Mouse (Mus musculus) heart, postnatal 25 days (tissue): ENCODE results near the gene Anks6. TPM values are rescaled to one million over a fixed set of nuclear protein-coding genes. Genes with fewer than 3 reads are reported as not detected.
A peak's percentile ranks its signal among the peaks of the same experiment; 100 is the strongest.
"Not testable (repeated sequence)": the region's sequence is repeated elsewhere in the genome, so short reads cannot be mapped to it uniquely, and the experiment has no call there.

Experiments
- DNase-seq: peaks from one replicate; pipeline ENCODE4 v3.0.0; 2022; ENCODE audit warnings: low spot score
- intact Hi-C: fragments of 180-260 bp; cut with DNase I; formaldehyde crosslinking; loops from one replicate; pipeline ENCODE4 v1.15.1; 2025
- total RNA-seq, 2 experiments: library from RNA; stranded (reverse); gene quantifications; 2 replicates each; pipeline ENCODE4 v1.2.3; 2021

The Anks6 gene
- 1 to 10 TPM; 3.5 to 3.6 TPM for total RNA-seq

- intact Hi-C loops = loop anchor here (5.0 kb wide), 1 partner anchor 195 kb away; no protein-coding TSS in a partner anchor
Observed at GRCm38 (mm10) chr4:47056791-47057509, at the start of gene Anks6. Gene Anks6, minus strand, starts transcription at chr4:47057427.

GRCm38 (mm10) chr4:47103561-47103960 is 46.3 kb upstream of the Anks6 start:
- DNase-seq = no peak
- intact Hi-C loops = no loop called here

More at GRCm38 (mm10) chr4:47056791-47057509, at the start of gene Anks6:
- peak; percentile 75 for DNase-seq

GRCm38 (mm10) chr4:47093647-47094046 is 36.4 kb upstream of the Anks6 start:
- DNase-seq = no peak
- intact Hi-C loops = no loop called here

- no peak for DNase-seq
- intact Hi-C loops = no loop called here
Observed at GRCm38 (mm10) chr4:47093161-47093560, 35.9 kb upstream of the Anks6 start.

GRCm38 (mm10) chr4:47092387-47093021 is 35.3 kb upstream of the Anks6 start:
- intact Hi-C loops = no loop called here
- no peak for DNase-seq

GRCm38 (mm10) chr4:47091493-47092386 is 34.5 kb upstream of the Anks6 start, which contains the start of gene Galnt12:
Gene Galnt12, plus strand, starts transcription at chr4:47091909.
- intact Hi-C loops = no loop called here
- no peak for DNase-seq

GRCm38 (mm10) chr4:47088671-47089070 is 31.4 kb upstream of the Anks6 start:
- DNase-seq = no peak
- intact Hi-C loops = no loop called here

- DNase-seq = no peak
- intact Hi-C loops = no loop called here
Observed at GRCm38 (mm10) chr4:47083824-47084223, 26.6 kb upstream of the Anks6 start.

GRCm38 (mm10) chr4:47080647-47081010 is 23.4 kb upstream of the Anks6 start:
- intact Hi-C loops = no loop called here

GRCm38 (mm10) chr4:47079997-47080646 is 22.9 kb upstream of the Anks6 start:
- intact Hi-C loops = no loop called here
- DNase-seq = no peak

More at GRCm38 (mm10) chr4:47080647-47081010, 23.4 kb upstream of the Anks6 start:
- DNase-seq = no peak

- no peak for DNase-seq
- intact Hi-C loops = no loop called here
Observed at GRCm38 (mm10) chr4:47075054-47075453, 17.8 kb upstream of the Anks6 start.

- intact Hi-C loops = no loop called here
- no peak for DNase-seq
Observed at GRCm38 (mm10) chr4:47060900-47061299, 3.7 kb upstream of the Anks6 start.

- DNase-seq = no peak
- intact Hi-C loops = loop anchor here (5.0 kb wide), 1 partner anchor 195 kb away; no protein-coding TSS in a partner anchor
Observed at GRCm38 (mm10) chr4:47057510-47058325, 491 bp upstream of the Anks6 start.

- intact Hi-C loops = loop anchor here (5.0 kb wide), 1 partner anchor 197 kb away; no protein-coding TSS in a partner anchor
Observed at GRCm38 (mm10) chr4:47055570-47056080, 1.6 kb downstream of the Anks6 start.

GRCm38 (mm10) chr4:47055170-47055569 is 2.1 kb downstream of the Anks6 start:
- intact Hi-C loops = loop anchor here (5.0 kb wide), 1 partner anchor 197 kb away; no protein-coding TSS in a partner anchor

More at GRCm38 (mm10) chr4:47055570-47056080, 1.6 kb downstream of the Anks6 start:
- no peak for DNase-seq

GRCm38 (mm10) chr4:47051905-47052304 is 5.3 kb downstream of the Anks6 start:
- intact Hi-C loops = no loop called here
- no peak for DNase-seq

More at GRCm38 (mm10) chr4:47055170-47055569, 2.1 kb downstream of the Anks6 start:
- DNase-seq = not testable (repeated sequence)

GRCm38 (mm10) chr4:47050642-47051381 is 6.4 kb downstream of the Anks6 start:
- no peak for DNase-seq
- intact Hi-C loops = no loop called here

- DNase-seq = peak; percentile 44
- intact Hi-C loops = no loop called here
Observed at GRCm38 (mm10) chr4:47050167-47050566, 7.1 kb downstream of the Anks6 start.
